Mouse (Mus musculus): ENCODE measurements around the gene Sgpp1. TPM values are rescaled to one million over a fixed set of nuclear protein-coding genes. Genes with fewer than 3 reads are reported as not detected.

The Sgpp1 gene
- polyA plus RNA-seq, 1 experiment = 5.9 TPM

DNA sequence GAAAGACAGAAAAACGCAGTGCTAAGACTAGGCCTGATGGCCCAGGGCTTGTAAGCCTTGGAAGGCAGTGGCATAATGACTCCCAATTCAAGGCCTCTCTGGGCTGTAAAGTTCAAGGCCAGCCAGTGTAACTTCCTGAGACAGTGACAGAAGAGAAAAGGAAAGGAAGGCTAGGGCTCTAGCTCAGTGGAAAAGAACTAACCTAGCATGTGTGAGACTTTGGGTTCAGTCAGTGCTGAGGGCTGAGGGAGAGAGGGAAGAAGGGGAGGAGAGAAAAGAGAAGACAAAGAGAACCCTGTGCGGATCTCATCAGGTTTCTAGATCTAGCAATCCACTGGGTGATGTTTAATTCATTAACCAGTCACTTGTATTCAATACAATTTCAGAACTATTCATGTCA lies 5.7 kb upstream of the Sgpp1 start:
- Histone ChIP-seq H3K4me3 (ENCODE audit: insufficient read depth, low read depth, low read length) (no peak overlapping the region), H3K27ac (replicated peaks; ENCODE audit: low read depth, low read length) (no peak overlapping the region)

GRCm38 (mm10) chr12:75740451-75740850 lies 4.9 kb upstream of the Sgpp1 start:
- Histone ChIP-seq H3K4me1 (ENCODE audit: control insufficient read depth, insufficient read depth, insufficient read length, low read length) (no peaks in the 10 kb centered on the region), H3K27ac (replicated peaks; ENCODE audit: low read depth, low read length) (no peak overlapping the region), H3K4me3 (ENCODE audit: insufficient read depth, low read depth, low read length) (no peak overlapping the region)

More for the DNA sequence above, 5.7 kb upstream of the Sgpp1 start:
- no peaks in the 10 kb centered on the region for H3K4me1 ChIP-seq (ENCODE audit: control insufficient read depth, insufficient read depth, insufficient read length, low read length)

DNA sequence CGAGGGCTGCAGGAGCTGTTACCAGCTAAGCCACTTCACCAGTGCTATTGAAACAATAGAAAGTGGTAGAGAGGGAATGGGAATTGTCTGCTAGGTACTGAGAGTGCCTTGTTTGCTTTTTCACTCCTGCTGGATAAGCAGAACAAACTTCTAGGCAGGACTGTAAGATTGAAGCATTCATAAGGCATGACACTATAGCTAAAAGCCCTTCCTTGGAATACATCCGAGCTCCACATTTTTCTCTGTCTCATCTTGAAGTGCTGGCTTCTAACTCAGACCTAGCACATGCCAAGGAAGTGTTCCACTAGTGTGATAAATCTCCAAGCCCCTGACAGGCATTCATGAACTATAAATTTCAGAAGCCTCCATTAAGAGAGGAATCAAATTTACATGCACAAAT lies 4.1 kb upstream of the Sgpp1 start:
- H3K4me3 ChIP-seq (ENCODE audit: insufficient read depth, low read depth, low read length) = no peak overlapping the region

DNA sequence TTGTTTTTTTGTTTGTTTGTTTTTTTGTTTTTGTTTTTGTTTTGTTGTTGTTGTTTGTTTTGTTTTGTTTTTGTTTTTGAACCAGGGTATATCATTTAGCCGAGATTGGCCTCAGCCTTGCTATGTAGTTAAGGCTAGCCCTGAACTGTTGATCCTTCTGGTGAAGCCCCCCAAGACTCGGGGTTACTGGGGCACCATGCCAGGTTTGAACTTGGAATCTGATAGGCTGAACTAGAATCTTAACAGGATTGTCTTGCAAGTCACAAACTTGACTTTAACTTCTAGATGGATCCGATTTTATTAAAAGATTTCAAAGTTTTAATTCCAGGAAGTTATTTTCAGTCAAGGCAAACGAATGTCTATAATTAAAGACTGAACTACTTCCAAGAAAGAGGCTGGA lies 767 bp upstream of the Sgpp1 start:
- Histone ChIP-seq H3K4me3 (ENCODE audit: insufficient read depth, low read depth, low read length) (no peak overlapping the region), H3K4me1 (ENCODE audit: control insufficient read depth, insufficient read depth, insufficient read length, low read length) (peaks cover 3% of the 10 kb centered on the region; the same call in 1 of the 2 replicates), H3K27ac (replicated peaks; ENCODE audit: low read depth, low read length) (no peak overlapping the region)

More for the DNA sequence above, 4.1 kb upstream of the Sgpp1 start:
- no peaks in the 10 kb centered on the region for H3K4me1 ChIP-seq (ENCODE audit: control insufficient read depth, insufficient read depth, insufficient read length, low read length)
- H3K27ac ChIP-seq (replicated peaks; ENCODE audit: low read depth, low read length) = no peak overlapping the region

GRCm38 (mm10) chr12:75734891-75735245 lies 661 bp downstream of the Sgpp1 start:
- peaks cover 3% of the 10 kb centered on the region; the same call in 1 of the 2 replicates for H3K4me1 ChIP-seq (ENCODE audit: control insufficient read depth, insufficient read depth, insufficient read length, low read length)
- H3K4me3 ChIP-seq (ENCODE audit: insufficient read depth, low read depth, low read length) = peak overlapping the region; percentile 69
- H3K27ac ChIP-seq (replicated peaks; ENCODE audit: low read depth, low read length) = 0 out of 2 replicates have a peak overlapping the region, but pooled peaks have one; percentile 2

DNA sequence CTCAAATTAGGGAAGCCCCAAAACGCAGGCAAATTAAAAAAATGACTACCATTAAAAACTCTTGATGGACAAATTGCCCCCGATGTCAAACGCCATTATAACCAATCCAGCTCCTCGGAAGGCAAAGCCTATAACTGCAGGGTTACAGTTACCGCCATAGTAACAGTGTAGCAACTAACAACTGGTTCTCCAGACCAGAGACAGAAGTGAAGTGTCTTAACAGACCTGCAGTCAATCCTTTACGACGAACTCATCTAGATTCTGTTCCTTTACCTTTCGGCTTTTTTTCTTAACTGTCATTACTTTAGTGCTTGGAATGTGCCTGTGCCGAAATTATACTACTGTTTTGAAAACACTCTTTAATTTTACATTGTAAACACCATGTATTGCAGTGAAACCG lies 1.4 kb downstream of the Sgpp1 start:
- no peak overlapping the region for H3K27ac ChIP-seq (replicated peaks; ENCODE audit: low read depth, low read length)
- H3K4me3 ChIP-seq (ENCODE audit: insufficient read depth, low read depth, low read length) = peak overlapping the region; percentile 69
- peaks cover 3% of the 10 kb centered on the region; the same call in 1 of the 2 replicates for H3K4me1 ChIP-seq (ENCODE audit: control insufficient read depth, insufficient read depth, insufficient read length, low read length)

DNA sequence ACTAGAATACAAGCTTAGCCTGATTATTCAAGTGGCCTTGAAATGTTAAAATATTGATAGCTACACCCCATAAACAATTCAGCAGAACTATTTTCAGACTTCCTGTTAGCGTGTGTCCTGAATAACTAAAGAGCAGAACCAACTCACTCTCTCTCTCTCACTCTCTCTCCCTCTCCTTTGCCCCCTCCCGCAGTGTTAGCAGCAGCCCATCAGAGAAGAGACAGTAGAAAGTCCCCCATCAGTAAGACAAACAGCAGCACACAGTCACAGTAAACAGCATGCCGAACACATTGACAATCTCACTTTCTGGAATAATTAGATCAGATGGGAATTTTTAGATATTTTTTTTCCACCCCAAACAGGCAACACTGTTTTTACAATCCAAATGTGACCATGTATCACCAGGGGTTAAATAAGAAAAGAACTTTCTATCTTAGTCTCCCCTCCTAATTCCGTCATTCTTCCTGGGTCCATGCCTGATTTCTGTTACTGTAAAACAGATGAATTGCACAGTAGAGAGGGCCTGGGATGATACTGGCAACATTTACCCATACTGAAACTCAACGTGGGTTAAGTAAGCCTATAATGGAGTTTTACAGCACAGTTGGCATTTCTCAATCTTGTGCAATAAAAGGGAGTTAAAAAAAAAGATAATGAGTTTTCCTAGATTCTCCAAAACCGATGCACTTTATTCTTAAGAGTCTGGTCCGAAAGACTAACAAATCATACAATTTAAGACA lies 2.0 kb downstream of the Sgpp1 start:
- Histone ChIP-seq H3K27ac (replicated peaks; ENCODE audit: low read depth, low read length) (no peak overlapping the region), H3K4me3 (ENCODE audit: insufficient read depth, low read depth, low read length) (peak overlapping the region; percentile 43)

GRCm38 (mm10) chr12:75731927-75732443 lies 3.5 kb downstream of the Sgpp1 start:
- peaks cover 3% of the 10 kb centered on the region; the same call in 1 of the 2 replicates for H3K4me1 ChIP-seq (ENCODE audit: control insufficient read depth, insufficient read depth, insufficient read length, low read length)
- H3K27ac ChIP-seq (replicated peaks; ENCODE audit: low read depth, low read length) = no peak overlapping the region
- H3K4me3 ChIP-seq (ENCODE audit: insufficient read depth, low read depth, low read length) = no peak overlapping the region

More for the DNA sequence above, 2.0 kb downstream of the Sgpp1 start:
- H3K4me1 ChIP-seq (ENCODE audit: control insufficient read depth, insufficient read depth, insufficient read length, low read length) = peaks cover 3% of the 10 kb centered on the region; the same call in 1 of the 2 replicates

- Histone ChIP-seq H3K27ac (replicated peaks; ENCODE audit: low read depth, low read length) (no peak overlapping the region), H3K4me3 (ENCODE audit: insufficient read depth, low read depth, low read length) (no peak overlapping the region), H3K4me1 (ENCODE audit: control insufficient read depth, insufficient read depth, insufficient read length, low read length) (peaks cover 3% of the 10 kb centered on the region; the same call in 1 of the 2 replicates)
Observed at GRCm38 (mm10) chr12:75731508-75731907, 4.0 kb downstream of the Sgpp1 start.

DNA sequence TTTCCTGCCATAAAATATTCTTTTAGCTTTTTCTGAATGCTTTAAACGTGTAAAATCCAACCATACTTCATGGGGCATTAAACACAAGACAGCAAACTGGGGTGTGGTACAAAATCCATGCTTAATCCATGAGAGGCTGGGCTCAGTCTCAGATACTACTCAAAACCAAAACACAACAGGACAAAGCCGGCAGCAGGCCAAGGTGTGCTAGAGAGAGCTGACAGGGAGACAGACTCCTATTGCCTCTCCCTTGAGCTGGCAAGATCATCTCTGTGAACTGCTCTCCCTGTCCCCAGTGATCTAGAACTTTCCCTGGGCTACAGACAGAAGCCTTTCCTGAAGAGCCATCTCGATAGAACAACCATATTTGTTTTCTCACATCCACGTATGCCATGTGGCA lies 5.1 kb downstream of the Sgpp1 start:
- H3K4me1 ChIP-seq (ENCODE audit: control insufficient read depth, insufficient read depth, insufficient read length, low read length) = peaks cover 3% of the 10 kb centered on the region; the same call in 1 of the 2 replicates
- H3K27ac ChIP-seq (replicated peaks; ENCODE audit: low read depth, low read length) = no peak overlapping the region
- H3K4me3 ChIP-seq (ENCODE audit: insufficient read depth, low read depth, low read length) = no peak overlapping the region

- Histone ChIP-seq H3K27ac (replicated peaks; ENCODE audit: low read depth, low read length) (no peak overlapping the region), H3K4me3 (ENCODE audit: insufficient read depth, low read depth, low read length) (no peak overlapping the region), H3K4me1 (ENCODE audit: control insufficient read depth, insufficient read depth, insufficient read length, low read length) (peaks cover 3% of the 10 kb centered on the region; the same call in 1 of the 2 replicates)
Observed at GRCm38 (mm10) chr12:75729876-75730275, 5.7 kb downstream of the Sgpp1 start.

DNA sequence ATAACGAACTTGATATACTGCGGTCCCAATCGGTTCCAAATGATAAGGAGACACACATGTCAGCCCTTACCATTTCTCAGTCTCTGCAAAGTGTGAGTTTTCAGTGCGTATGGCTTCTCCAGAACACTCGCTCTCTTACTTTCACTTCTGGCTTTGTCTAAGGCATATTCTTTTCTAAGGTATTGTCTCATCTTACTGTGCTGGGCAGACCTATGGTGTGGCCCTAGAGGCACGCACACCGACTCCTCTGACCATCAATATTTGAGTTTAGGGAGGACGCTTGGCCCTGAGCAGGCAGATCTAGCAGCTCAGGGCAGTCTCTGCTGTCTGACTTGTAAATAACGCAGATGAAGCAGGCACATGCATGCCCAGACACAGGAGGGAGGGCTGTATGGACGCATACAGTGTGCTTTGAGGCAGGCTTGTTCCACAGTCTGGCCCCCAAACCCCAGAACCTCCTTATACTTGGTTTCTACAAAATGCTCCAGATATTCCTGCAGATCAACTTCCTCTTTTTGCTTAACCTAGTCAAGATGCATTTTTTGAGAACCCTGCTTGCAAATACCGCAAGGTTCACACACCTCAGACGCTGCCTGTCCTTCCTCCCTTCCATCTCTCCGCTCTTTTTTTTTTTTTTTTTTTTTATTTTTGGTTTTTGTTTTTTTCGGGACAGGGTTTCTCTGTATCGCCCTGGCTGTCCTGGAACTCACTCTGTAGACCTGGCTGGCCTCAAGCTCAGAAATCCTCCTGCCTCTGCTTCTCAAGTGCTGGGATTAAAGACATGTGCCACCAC lies 8.0 kb downstream of the Sgpp1 start:
- 0 out of 2 replicates have a peak, but pooled peaks cover 3% of the 10 kb centered on the region for H3K4me1 ChIP-seq (ENCODE audit: control insufficient read depth, insufficient read depth, insufficient read length, low read length)
- peak overlapping the region; percentile 10; the same call in 1 of the 2 replicates for H3K4me3 ChIP-seq (ENCODE audit: insufficient read depth, low read depth, low read length)
- no peak overlapping the region; the same call in 1 of the 2 replicates for H3K27ac ChIP-seq (replicated peaks; ENCODE audit: low read depth, low read length)

DNA sequence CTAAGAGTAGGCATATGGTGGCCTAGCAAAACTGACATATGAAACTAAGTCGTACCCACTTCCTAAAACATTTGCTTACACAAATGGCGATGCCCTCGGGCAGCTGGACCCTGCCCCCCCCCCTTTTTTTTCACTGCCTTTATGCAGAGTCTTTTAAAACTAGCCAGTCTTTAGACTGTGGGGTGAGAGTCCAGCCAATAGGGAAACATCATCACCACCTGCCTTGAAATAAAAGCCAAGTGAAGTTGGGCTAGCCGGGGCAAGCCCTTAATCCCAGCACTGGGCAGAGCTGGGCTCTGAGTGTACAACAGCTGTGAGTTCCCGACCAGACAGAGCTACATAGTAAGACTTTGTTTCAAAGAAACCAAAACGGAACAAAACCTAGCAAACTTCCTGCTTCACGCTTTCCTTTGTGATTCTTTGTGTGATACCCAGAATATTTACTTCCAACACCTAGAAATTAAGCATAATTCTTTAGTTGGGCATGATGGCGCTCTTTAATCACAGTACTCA lies 9.1 kb downstream of the Sgpp1 start:
- H3K27ac ChIP-seq (replicated peaks; ENCODE audit: low read depth, low read length) = peak overlapping the region; percentile 17

DNA sequence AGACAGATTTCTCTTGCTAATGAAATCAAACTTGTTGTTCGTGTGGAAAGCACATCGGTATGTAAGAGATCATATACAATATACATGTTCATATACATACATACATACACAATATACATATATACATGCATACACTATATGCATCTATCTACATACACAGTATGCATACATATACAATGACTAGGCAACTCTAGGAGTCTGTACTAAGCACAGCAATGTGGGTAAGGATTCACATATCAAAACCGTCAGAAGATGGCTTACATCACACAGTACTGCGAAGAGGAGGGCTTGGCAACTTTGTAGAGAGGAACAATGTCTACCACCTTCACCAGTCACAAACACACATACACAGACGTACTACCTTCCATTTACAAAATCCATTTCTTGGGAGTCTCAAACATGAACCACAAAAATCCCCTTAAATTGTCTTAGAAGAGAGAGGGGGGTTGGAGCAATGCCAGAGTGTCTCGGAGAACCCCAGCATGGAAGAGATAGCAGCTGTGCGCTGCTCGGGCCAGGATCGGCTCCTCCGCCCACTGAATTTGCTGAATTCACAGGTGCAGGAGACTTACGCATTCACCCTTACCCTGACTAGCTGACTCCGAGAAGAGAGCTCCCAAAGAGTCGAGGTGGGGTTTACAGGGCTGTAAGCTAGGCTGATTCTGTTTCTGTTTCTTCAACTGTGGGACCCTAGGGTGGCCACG lies 10.8 kb downstream of the Sgpp1 start:
- H3K4me3 ChIP-seq (ENCODE audit: insufficient read depth, low read depth, low read length) = no peak overlapping the region
- H3K27ac ChIP-seq (replicated peaks; ENCODE audit: low read depth, low read length) = no peak overlapping the region
- no peaks in the 10 kb centered on the region for H3K4me1 ChIP-seq (ENCODE audit: control insufficient read depth, insufficient read depth, insufficient read length, low read length)

More for the DNA sequence above, 9.1 kb downstream of the Sgpp1 start:
- no peak overlapping the region for H3K4me3 ChIP-seq (ENCODE audit: insufficient read depth, low read depth, low read length)
- H3K4me1 ChIP-seq (ENCODE audit: control insufficient read depth, insufficient read depth, insufficient read length, low read length) = no peaks in the 10 kb centered on the region
